Mouse (Mus musculus) limb, embryonic 15.5 days (tissue): ENCODE results near the gene Sema4d. TPM values are rescaled to one million over a fixed set of nuclear protein-coding genes. Genes with fewer than 3 reads are reported as not detected.

ENCODE experiments used
- ATAC-seq: fragments of 200-750 bp; cut with Nextera tagmentation; 2 replicates; pipeline ENCODE4 v1.8.0; 2017; ENCODE audit warnings: low read depth, moderate TSS enrichment; ENCODE audit not compliant: insufficient number of reproducible peaks, low FRiP score, low TSS enrichment
- H3K27ac ChIP-seq: fragments of 300-500 bp; sonication (generic); 2 replicates; pipeline ENCODE4 v1.5.1; 2015; ENCODE audit warnings: moderate library complexity, mild to moderate bottlenecking, inconsistent platforms
- H3K27me3 ChIP-seq: fragments of 300-500 bp; sonication (generic); 2 replicates; pipeline ENCODE4 v1.6.1; 2015; ENCODE audit warnings: inconsistent platforms
- H3K36me3 ChIP-seq: fragments of 300-500 bp; sonication (generic); 2 replicates; pipeline ENCODE4 v1.6.1; 2015; ENCODE audit warnings: inconsistent platforms
- H3K4me1 ChIP-seq: fragments of 300-500 bp; sonication (generic); 2 replicates; pipeline ENCODE4 v1.6.1; 2015; ENCODE audit warnings: inconsistent platforms
- H3K4me2 ChIP-seq: fragments of 300-500 bp; sonication (generic); 2 replicates; pipeline ENCODE4 v1.6.1; 2015; ENCODE audit warnings: mild to moderate bottlenecking, inconsistent platforms
- H3K4me3 ChIP-seq: fragments of 300-500 bp; sonication (generic); 2 replicates; pipeline ENCODE4 v1.5.1; 2015; ENCODE audit warnings: mild to moderate bottlenecking, inconsistent platforms
- H3K9ac ChIP-seq: fragments of 300-500 bp; sonication (generic); 2 replicates; pipeline ENCODE4 v1.6.1; 2015; ENCODE audit warnings: inconsistent platforms
- H3K9me3 ChIP-seq: fragments of 300-500 bp; sonication (generic); 2 replicates; pipeline ENCODE4 v1.6.1; 2016; ENCODE audit warnings: inconsistent platforms
- WGBS: fragments of 180-500 bp; shearing (Covaris S2); methylation state at CpG from one replicate; pipeline ENCODE4 v1.1.7; 2015; 5-methylcytosine and 5-hydroxymethylcytosine counted together
- polyA plus RNA-seq: library from polyadenylated mRNA; unstranded; fragments of >200 nt; fragmentation: Nextera tagmentation; extraction: Ambion mirVana; gene quantifications from 2 replicates; pipeline ENCODE4 v1.2.1, GENCODE M21; 2015

The Sema4d gene
- polyA plus RNA-seq, 1 experiment from 2014 or later, result 7.1 TPM

GRCm38 (mm10) chr13:51703893-51704292 lies 89.7 kb downstream of the Sema4d start:
- no peak overlapping the region for H3K4me3 ChIP-seq
- H3K27me3 ChIP-seq, result no peaks in the 10 kb centered on the region
- no peaks in the 10 kb centered on the region for H3K4me1 ChIP-seq
- no peaks in the 10 kb centered on the region for H3K9me3 ChIP-seq
- H3K36me3 ChIP-seq, result peaks cover 9% of the 10 kb centered on the region; the same call in 1 of the 2 replicates
- no peak overlapping the region for H3K9ac ChIP-seq
- WGBS, result 76% methylated on average over 5 of the region's 5 CpGs
- no peak overlapping the region for H3K27ac ChIP-seq
- ATAC-seq, result no peak
- no peak overlapping the region for H3K4me2 ChIP-seq

GRCm38 (mm10) chr13:51698318-51698717 lies 95.2 kb downstream of the Sema4d start:
- no peaks in the 10 kb centered on the region for H3K9me3 ChIP-seq
- no peaks in the 10 kb centered on the region for H3K27me3 ChIP-seq
- no peak overlapping the region for H3K27ac ChIP-seq
- H3K4me1 ChIP-seq, result no peaks in the 10 kb centered on the region
- H3K36me3 ChIP-seq, result 0 out of 2 replicates have a peak, but pooled peaks cover 3% of the 10 kb centered on the region
- 84% methylated on average over 3 of the region's 3 CpGs for whole genome bisulfite sequencing
- no peak for ATAC-seq
- H3K9ac ChIP-seq, result no peak overlapping the region
- H3K4me2 ChIP-seq, result no peak overlapping the region
- no peak overlapping the region for H3K4me3 ChIP-seq

GRCm38 (mm10) chr13:51697897-51698296 lies 95.7 kb downstream of the Sema4d start:
- Histone ChIP-seq H3K4me3 (no peak overlapping the region), H3K36me3 (0 out of 2 replicates have a peak, but pooled peaks cover 3% of the 10 kb centered on the region), H3K27me3 (no peaks in the 10 kb centered on the region), H3K9me3 (no peaks in the 10 kb centered on the region), H3K4me2 (no peak overlapping the region), H3K27ac (no peak overlapping the region), H3K9ac (no peak overlapping the region), H3K4me1 (no peaks in the 10 kb centered on the region)
- no peak for ATAC-seq
- 45% methylated on average over 4 of the region's 4 CpGs for WGBS

GRCm38 (mm10) chr13:51697455-51697854 lies 96.1 kb downstream of the Sema4d start:
- 0 out of 2 replicates have a peak, but pooled peaks cover 3% of the 10 kb centered on the region for H3K36me3 ChIP-seq
- 0 out of 2 replicates have a peak, but pooled peaks have one; percentile 10 for ATAC-seq
- no peak overlapping the region for H3K27ac ChIP-seq
- H3K4me2 ChIP-seq, result no peak overlapping the region
- H3K4me3 ChIP-seq, result no peak overlapping the region
- WGBS, result 75% methylated on average over 6 of the region's 6 CpGs
- H3K9ac ChIP-seq, result no peak overlapping the region
- H3K9me3 ChIP-seq, result no peaks in the 10 kb centered on the region
- no peaks in the 10 kb centered on the region for H3K27me3 ChIP-seq
- H3K4me1 ChIP-seq, result no peaks in the 10 kb centered on the region

- H3K27ac ChIP-seq, result no peak overlapping the region
- H3K36me3 ChIP-seq, result peaks cover 4% of the 10 kb centered on the region; the same call in 1 of the 2 replicates
- H3K27me3 ChIP-seq, result no peaks in the 10 kb centered on the region
- ATAC-seq, result no peak
- H3K9ac ChIP-seq, result no peak overlapping the region
- no peaks in the 10 kb centered on the region for H3K9me3 ChIP-seq
- H3K4me2 ChIP-seq, result no peak overlapping the region
- H3K4me3 ChIP-seq, result no peak overlapping the region
- no peaks in the 10 kb centered on the region for H3K4me1 ChIP-seq
Observed at GRCm38 (mm10) chr13:51696481-51696880, 97.1 kb downstream of the Sema4d start.

- WGBS, result 38% methylated on average over 3 of the region's 3 CpGs
- H3K4me1 ChIP-seq, result no peaks in the 10 kb centered on the region; the same call in 1 of the 2 replicates
- H3K36me3 ChIP-seq, result peaks cover 58% of the 10 kb centered on the region
- H3K9ac ChIP-seq, result no peak overlapping the region
- no peak overlapping the region for H3K4me3 ChIP-seq
- H3K4me2 ChIP-seq, result no peak overlapping the region
- H3K27me3 ChIP-seq, result no peaks in the 10 kb centered on the region
- no peak for ATAC-seq
- no peak overlapping the region for H3K27ac ChIP-seq
- no peaks in the 10 kb centered on the region for H3K9me3 ChIP-seq
Observed at GRCm38 (mm10) chr13:51688688-51689087, 104.9 kb downstream of the Sema4d start.

- no peak overlapping the region for H3K9ac ChIP-seq
- H3K36me3 ChIP-seq, result peaks cover 75% of the 10 kb centered on the region
- no peaks in the 10 kb centered on the region; the same call in 1 of the 2 replicates for H3K9me3 ChIP-seq
- H3K4me1 ChIP-seq, result no peaks in the 10 kb centered on the region; the same call in 1 of the 2 replicates
- no peak overlapping the region for H3K4me3 ChIP-seq
- WGBS, result 93% methylated on average over 5 of the region's 5 CpGs
- H3K27ac ChIP-seq, result no peak overlapping the region
- ATAC-seq, result no peak
- H3K4me2 ChIP-seq, result no peak overlapping the region
- no peaks in the 10 kb centered on the region for H3K27me3 ChIP-seq
Observed at GRCm38 (mm10) chr13:51686966-51687365, 106.6 kb downstream of the Sema4d start.

GRCm38 (mm10) chr13:51685290-51685966 lies 108.1 kb downstream of the Sema4d start:
- H3K27ac ChIP-seq, result peak overlapping the region; percentile 55; the same call in 1 of the 2 replicates
- H3K27me3 ChIP-seq, result no peaks in the 10 kb centered on the region
- H3K4me3 ChIP-seq, result no peak overlapping the region
- 77% methylated on average over 7 of the region's 7 CpGs for WGBS
- no peaks in the 10 kb centered on the region; the same call in 1 of the 2 replicates for H3K4me1 ChIP-seq
- peaks cover 82% of the 10 kb centered on the region for H3K36me3 ChIP-seq
- H3K9ac ChIP-seq, result no peak overlapping the region
- H3K9me3 ChIP-seq, result no peaks in the 10 kb centered on the region; the same call in 1 of the 2 replicates
- no peak overlapping the region for H3K4me2 ChIP-seq
- ATAC-seq, result no peak

GRCm38 (mm10) chr13:51681634-51682033 lies 111.9 kb downstream of the Sema4d start:
- H3K4me2 ChIP-seq, result no peak overlapping the region
- no peaks in the 10 kb centered on the region for H3K27me3 ChIP-seq
- H3K36me3 ChIP-seq, result peaks cover 96% of the 10 kb centered on the region
- 93% methylated on average over 8 of the region's 8 CpGs for WGBS
- no peaks in the 10 kb centered on the region; the same call in 1 of the 2 replicates for H3K9me3 ChIP-seq
- H3K4me1 ChIP-seq, result no peaks in the 10 kb centered on the region; the same call in 1 of the 2 replicates
- no peak overlapping the region for H3K9ac ChIP-seq
- ATAC-seq, result no peak
- no peak overlapping the region for H3K27ac ChIP-seq
- H3K4me3 ChIP-seq, result no peak overlapping the region

- Histone ChIP-seq H3K9ac (no peak overlapping the region), H3K4me1 (no peaks in the 10 kb centered on the region; the same call in 1 of the 2 replicates), H3K27ac (no peak overlapping the region), H3K9me3 (no peaks in the 10 kb centered on the region; the same call in 1 of the 2 replicates), H3K4me3 (no peak overlapping the region), H3K36me3 (peaks cover 98% of the 10 kb centered on the region), H3K4me2 (no peak overlapping the region), H3K27me3 (no peaks in the 10 kb centered on the region)
- WGBS, result 86% methylated on average over 5 of the region's 5 CpGs
- no peak for ATAC-seq
Observed at GRCm38 (mm10) chr13:51681076-51681475, 112.5 kb downstream of the Sema4d start.

- Histone ChIP-seq H3K27ac (no peak overlapping the region), H3K4me3 (no peak overlapping the region), H3K9ac (no peak overlapping the region), H3K36me3 (peaks cover 98% of the 10 kb centered on the region), H3K4me1 (no peaks in the 10 kb centered on the region), H3K4me2 (no peak overlapping the region), H3K9me3 (no peaks in the 10 kb centered on the region; the same call in 1 of the 2 replicates), H3K27me3 (no peaks in the 10 kb centered on the region)
- no peak for ATAC-seq
- WGBS, result 81% methylated on average over 4 of the region's 4 CpGs
Observed at GRCm38 (mm10) chr13:51679332-51679731, 114.2 kb downstream of the Sema4d start.

- WGBS, result 84% methylated on average over 6 of the region's 6 CpGs
- Histone ChIP-seq H3K36me3 (peaks cover 100% of the 10 kb centered on the region), H3K4me1 (no peaks in the 10 kb centered on the region), H3K27ac (no peak overlapping the region), H3K4me2 (no peak overlapping the region), H3K27me3 (no peaks in the 10 kb centered on the region), H3K9ac (no peak overlapping the region), H3K9me3 (no peaks in the 10 kb centered on the region; the same call in 1 of the 2 replicates), H3K4me3 (no peak overlapping the region)
- ATAC-seq, result no peak
Observed at GRCm38 (mm10) chr13:51678687-51679086, 114.9 kb downstream of the Sema4d start.
